Mouse (Mus musculus) heart, postnatal 0 days (tissue): ENCODE measurements at regions not wholly inside any gene's neighbourhood (a gene's known extent, or its start where the extent isn't known, plus 50 kb on each side); places are given as distances from the start of the nearest gene placed in this dataset.

ENCODE experiments used
- ATAC-seq: fragments of 200-750 bp; cut with Nextera tagmentation; 2 replicates; pipeline ENCODE4 v1.8.0; 2017; ENCODE audit warnings: low read depth, moderate number of reproducible peaks, moderate library complexity; ENCODE audit not compliant: insufficient read depth
- DNase-seq: peaks from one replicate; pipeline ENCODE4 v3.0.0-alpha.2; 2016; ENCODE audit warnings: low spot score
- H3K27ac ChIP-seq: fragments of 300-500 bp; sonication (generic); 2 replicates; pipeline ENCODE4 v1.5.1; 2014; ENCODE audit warnings: low read depth, mild to moderate bottlenecking
- H3K27me3 ChIP-seq: fragments of 300-500 bp; sonication (generic); 2 replicates; pipeline ENCODE4 v1.6.1; 2014; ENCODE audit warnings: low read length, mixed read lengths; ENCODE audit not compliant: control insufficient read depth, insufficient read depth
- H3K36me3 ChIP-seq: fragments of 300-500 bp; sonication (generic); replicated peaks from 2 replicates; pipeline ENCODE4 v1.6.1; 2014; ENCODE audit warnings: low read length, mixed read lengths; ENCODE audit not compliant: control insufficient read depth, insufficient read depth
- H3K4me1 ChIP-seq: fragments of 300-500 bp; sonication (generic); 2 replicates; pipeline ENCODE4 v1.6.1; 2014; ENCODE audit warnings: antibody characterized with exemption; ENCODE audit not compliant: control insufficient read depth, insufficient read depth
- H3K4me2 ChIP-seq: fragments of 300-500 bp; sonication (generic); 2 replicates; pipeline ENCODE4 v1.6.1; 2014; ENCODE audit warnings: low read depth, mild to moderate bottlenecking, low read length, moderate library complexity
- H3K4me3 ChIP-seq: fragments of 300-500 bp; sonication (generic); 2 replicates; pipeline ENCODE4 v1.5.1; 2014; ENCODE audit warnings: low read depth, low read length
- H3K9ac ChIP-seq: fragments of 300-500 bp; sonication (generic); replicated peaks from 2 replicates; pipeline ENCODE4 v1.6.1; 2014; ENCODE audit warnings: low read depth, low read length, mixed read lengths
- H3K9me3 ChIP-seq: fragments of 300-500 bp; sonication (generic); replicated peaks from 2 replicates; pipeline ENCODE4 v1.6.1; 2016; ENCODE audit warnings: low read length; ENCODE audit not compliant: control insufficient read depth
- CTCF ChIP-seq: IDR thresholded peaks from 2 replicates; pipeline ENCODE4 v1.5.1; 2016; ENCODE audit warnings: antibody characterized with exemption, control low read depth, low read depth
- EP300 ChIP-seq: IDR thresholded peaks from 2 replicates; pipeline ENCODE4 v1.6.1; 2016; ENCODE audit warnings: antibody characterized with exemption, low read depth
- WGBS: fragments of 180-500 bp; shearing (Covaris S2); extraction: QIAGEN DNeasy Blood & Tissue Kit; methylation state at CpG from one replicate; pipeline ENCODE4 v1.1.7; 2014; 5-methylcytosine and 5-hydroxymethylcytosine counted together

DNA sequence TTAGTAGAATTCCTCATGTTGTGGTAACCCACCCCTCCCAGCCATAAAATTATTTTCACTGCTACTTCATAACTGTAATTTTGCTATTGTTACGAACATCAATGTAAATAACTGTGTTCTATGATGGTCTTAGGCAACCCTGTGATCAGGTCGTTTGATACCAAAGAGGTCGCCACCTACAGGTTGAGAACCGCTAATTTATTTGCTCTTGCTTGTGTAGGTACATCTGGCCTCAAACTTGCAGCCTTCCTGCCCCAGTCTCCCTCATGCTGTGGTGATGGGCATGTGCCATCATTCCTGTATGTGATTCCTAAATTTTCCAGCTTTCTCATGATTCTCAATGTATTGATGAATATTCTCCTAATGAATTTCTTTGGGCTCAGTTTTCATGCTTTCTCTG lies 282.4 kb downstream of the Stim2 start:
- TF ChIP-seq EP300 (no peak), CTCF (no peak)
- DNase-seq (no peak), ATAC-seq (no peak)
- H3K9me3 ChIP-seq, result no peaks in the 10 kb centered on the region
- no peaks in the 10 kb centered on the region for H3K36me3 ChIP-seq
- H3K27ac ChIP-seq, result no peak overlapping the region
- no peaks in the 10 kb centered on the region for H3K4me1 ChIP-seq
- WGBS, result 48% methylated on average over 4 of the region's 4 CpGs
- H3K27me3 ChIP-seq, result no peaks in the 10 kb centered on the region
- no peak overlapping the region for H3K4me3 ChIP-seq
- H3K4me2 ChIP-seq, result no peak overlapping the region
- no peak overlapping the region for H3K9ac ChIP-seq

DNA sequence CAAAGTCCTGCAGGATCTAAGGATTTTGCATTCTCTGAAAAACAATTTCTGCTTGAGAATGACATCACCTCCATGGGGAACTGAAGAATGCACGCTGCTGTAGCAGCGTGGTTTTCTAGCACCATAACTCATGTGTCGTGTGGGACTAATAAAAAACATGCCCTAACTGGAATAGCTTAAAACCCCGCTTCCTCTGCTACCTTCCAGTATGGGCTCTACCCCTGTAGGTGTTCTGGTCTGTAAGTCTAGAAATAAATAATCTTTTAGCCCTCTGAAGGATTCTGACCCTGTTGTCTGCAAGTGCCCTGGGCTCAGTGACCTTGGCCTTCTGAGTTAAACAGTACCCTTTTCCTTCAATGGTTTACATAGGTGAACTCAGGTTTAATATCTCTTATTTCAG lies 282.8 kb downstream of the Stim2 start:
- H3K9ac ChIP-seq, result no peak overlapping the region
- no peaks in the 10 kb centered on the region for H3K9me3 ChIP-seq
- H3K27ac ChIP-seq, result no peak overlapping the region
- DNase-seq, result no peak
- no peak overlapping the region for H3K4me2 ChIP-seq
- no peak for ATAC-seq
- no peaks in the 10 kb centered on the region for H3K4me1 ChIP-seq
- H3K4me3 ChIP-seq, result no peak overlapping the region
- H3K27me3 ChIP-seq, result no peaks in the 10 kb centered on the region
- TF ChIP-seq EP300 (no peak), CTCF (no peak)
- H3K36me3 ChIP-seq, result no peaks in the 10 kb centered on the region
- WGBS, result 81% methylated on average over 4 of the region's 4 CpGs

DNA sequence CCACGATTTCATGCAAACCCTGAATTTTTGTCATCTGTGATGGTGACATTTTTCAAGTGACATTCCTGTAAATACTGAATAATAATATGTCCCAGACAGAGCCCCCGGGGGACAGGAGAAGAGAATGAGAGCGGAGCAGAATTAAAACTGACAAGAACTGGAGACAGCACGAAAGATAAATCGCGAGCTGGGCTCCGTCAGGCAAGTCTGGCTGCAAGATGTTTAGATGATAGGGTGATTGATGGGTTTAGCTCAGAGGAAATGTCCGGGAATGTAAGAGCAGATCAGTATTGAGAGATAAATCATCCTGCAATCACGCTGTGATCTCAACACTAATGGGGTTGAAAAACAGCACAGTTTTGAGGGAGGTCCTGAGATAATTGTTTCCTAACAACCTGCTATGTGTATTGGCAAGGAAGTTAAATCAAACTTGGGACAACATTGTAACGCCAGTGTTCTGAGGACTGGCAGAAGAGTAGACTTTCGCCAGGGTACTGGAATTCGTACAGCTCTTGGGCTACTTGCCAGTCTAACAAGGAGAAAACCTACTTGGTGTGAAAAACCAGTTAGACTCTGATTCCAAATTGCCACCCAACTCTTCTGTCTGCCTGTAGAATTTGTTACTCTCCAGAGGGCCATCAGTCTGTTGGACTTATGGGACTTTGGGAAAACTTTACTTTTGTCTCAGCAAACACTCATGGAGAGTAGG lies 292.2 kb downstream of the Stim2 start:
- no peaks in the 10 kb centered on the region for H3K9me3 ChIP-seq
- H3K4me3 ChIP-seq, result no peak overlapping the region
- no peak overlapping the region for H3K27ac ChIP-seq
- no peak for DNase-seq
- no peaks in the 10 kb centered on the region for H3K27me3 ChIP-seq
- no peak for TF ChIP-seq CTCF
- TF ChIP-seq EP300, result no peak
- H3K4me2 ChIP-seq, result peak overlapping the region; percentile 23; the same call in 1 of the 2 replicates
- 0 out of 2 replicates have a peak, but pooled peaks cover 5% of the 10 kb centered on the region for H3K4me1 ChIP-seq
- no peak for ATAC-seq
- no peak overlapping the region for H3K9ac ChIP-seq
- H3K36me3 ChIP-seq, result no peaks in the 10 kb centered on the region
- WGBS, result 26% methylated on average over 12 of the region's 12 CpGs

DNA sequence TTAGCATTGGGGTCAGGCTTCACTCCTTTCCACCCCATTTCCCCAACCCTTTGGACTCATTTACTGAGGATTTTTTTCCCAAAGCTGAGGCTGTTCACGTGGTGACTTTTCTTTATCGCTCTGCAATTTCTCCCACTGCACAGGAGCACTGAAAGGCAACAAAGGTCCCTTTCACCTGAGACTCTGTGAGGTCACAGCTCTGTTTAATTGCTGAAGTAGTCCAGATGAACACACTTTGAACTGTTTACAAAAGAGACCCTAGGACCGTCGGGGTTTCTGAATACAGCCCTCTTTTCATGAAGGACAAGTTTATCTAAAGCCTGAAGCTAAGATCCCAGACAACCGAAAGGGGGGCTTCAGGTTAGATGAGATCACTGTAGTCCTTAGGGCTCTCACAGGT lies 293.6 kb downstream of the Stim2 start:
- Histone ChIP-seq H3K27ac (no peak overlapping the region), H3K27me3 (no peaks in the 10 kb centered on the region), H3K9ac (no peak overlapping the region), H3K4me2 (no peak overlapping the region), H3K9me3 (no peaks in the 10 kb centered on the region), H3K4me3 (no peak overlapping the region), H3K36me3 (no peaks in the 10 kb centered on the region), H3K4me1 (0 out of 2 replicates have a peak, but pooled peaks cover 5% of the 10 kb centered on the region)
- no peak for TF ChIP-seq EP300
- TF ChIP-seq CTCF, result no peak
- ATAC-seq (no peak), DNase-seq (no peak)
- 55% methylated on average over 5 of the region's 5 CpGs for WGBS

DNA sequence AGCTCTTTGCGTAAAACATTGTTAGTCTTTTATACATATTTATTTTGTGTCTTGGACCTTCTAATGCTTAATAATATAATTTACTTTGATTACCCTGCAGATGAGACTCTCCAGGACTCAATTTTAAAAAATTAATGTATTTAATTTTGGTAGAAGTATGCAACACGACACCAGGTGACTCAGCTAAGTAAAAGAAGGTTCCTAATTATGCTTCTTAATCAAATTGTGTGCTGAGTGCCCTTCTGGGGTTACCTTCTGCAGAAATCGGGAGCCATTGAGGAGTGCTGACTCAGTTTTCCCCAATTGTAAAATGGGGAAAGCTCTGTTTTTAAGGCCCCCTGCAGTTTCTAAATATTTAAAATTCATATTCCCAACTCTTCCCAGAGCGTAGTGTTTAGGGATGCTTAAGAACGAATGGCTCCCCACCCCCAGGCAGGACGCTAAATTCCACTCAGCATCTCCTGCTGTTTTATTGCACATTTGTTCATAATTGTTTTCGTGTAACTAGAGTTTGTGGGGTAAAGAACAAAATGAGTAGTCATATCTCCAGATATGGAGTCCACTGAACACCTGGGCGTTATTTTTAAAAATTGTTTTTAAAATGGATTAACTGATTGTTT lies 315.5 kb downstream of the Stim2 start:
- 84% methylated on average over 8 of the region's 8 CpGs for WGBS
- no peak overlapping the region for H3K9ac ChIP-seq

DNA sequence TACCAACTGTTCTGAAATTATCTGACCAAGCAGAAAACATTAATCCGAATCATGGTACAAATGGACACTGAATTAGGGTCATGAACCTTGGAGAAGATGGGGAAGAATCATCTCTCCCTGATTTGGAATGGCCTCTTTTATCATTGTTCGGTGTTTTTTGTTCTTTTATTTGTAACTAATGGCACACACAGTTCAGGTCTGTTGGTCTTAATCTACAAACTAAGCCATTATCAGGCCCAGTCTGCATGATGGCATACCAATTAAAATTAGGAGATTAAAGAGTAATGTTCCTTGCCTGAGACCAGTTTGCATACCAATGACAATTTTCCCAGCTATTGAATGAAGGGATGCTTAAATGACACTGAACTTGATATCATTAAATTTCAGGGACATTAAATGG lies 332.1 kb downstream of the Stim2 start:
- TF ChIP-seq CTCF, result no peak
- no peak for TF ChIP-seq EP300
- Histone ChIP-seq H3K9me3 (0 out of 2 replicates have a peak, but pooled peaks cover 3% of the 10 kb centered on the region), H3K27ac (no peak overlapping the region), H3K4me3 (no peak overlapping the region), H3K9ac (no peak overlapping the region), H3K27me3 (no peaks in the 10 kb centered on the region), H3K4me2 (no peak overlapping the region), H3K4me1 (no peaks in the 10 kb centered on the region), H3K36me3 (no peaks in the 10 kb centered on the region)
- ATAC-seq (no peak), DNase-seq (no peak)
- 83% methylated on average over 2 of the region's 2 CpGs for WGBS

More for the DNA sequence above, 315.5 kb downstream of the Stim2 start:
- Histone ChIP-seq H3K4me3 (no peak overlapping the region), H3K4me1 (no peaks in the 10 kb centered on the region), H3K4me2 (no peak overlapping the region), H3K27ac (no peak overlapping the region), H3K27me3 (no peaks in the 10 kb centered on the region), H3K9me3 (no peaks in the 10 kb centered on the region), H3K36me3 (no peaks in the 10 kb centered on the region)
- TF ChIP-seq CTCF, result no peak
- ATAC-seq, result no peak
- DNase-seq, result no peak
